Mouse (Mus musculus) adrenal gland, adult 18-20 months (tissue): ENCODE measurements around the gene Tmsb15a. TPM values are rescaled to one million over a fixed set of nuclear protein-coding genes. Genes with fewer than 3 reads are reported as not detected.

ENCODE experiments used
- DNase-seq, 2 experiments: peaks; one replicate each; pipeline ENCODE4 v3.0.0; 2021 to 2022; ENCODE audit warnings: low spot score in 2 of 2
- long read RNA-seq, 2 experiments: library from polyadenylated mRNA; stranded (forward); transcript quantifications; one replicate each; pipeline ENCODE4 v2.0.0; 2021
- microRNA-seq, 2 experiments: library from miRNA; unstranded; fragments of <30 nt; microRNA quantifications; one replicate each; pipeline ENCODE4 v1.2.0; 2021; ENCODE audit warnings: borderline number of aligned reads in 2 of 2
- total RNA-seq, 2 experiments: library from RNA; stranded (reverse); gene quantifications; 1 replicate in 1 of 2; 2 replicates in 1 of 2; pipeline ENCODE4 v1.2.3; 2021

The Tmsb15a gene
- not detected for total RNA-seq
- long read RNA-seq, experiment 1, result 0 reads
- long read RNA-seq, experiment 2, result 0 reads

DNA sequence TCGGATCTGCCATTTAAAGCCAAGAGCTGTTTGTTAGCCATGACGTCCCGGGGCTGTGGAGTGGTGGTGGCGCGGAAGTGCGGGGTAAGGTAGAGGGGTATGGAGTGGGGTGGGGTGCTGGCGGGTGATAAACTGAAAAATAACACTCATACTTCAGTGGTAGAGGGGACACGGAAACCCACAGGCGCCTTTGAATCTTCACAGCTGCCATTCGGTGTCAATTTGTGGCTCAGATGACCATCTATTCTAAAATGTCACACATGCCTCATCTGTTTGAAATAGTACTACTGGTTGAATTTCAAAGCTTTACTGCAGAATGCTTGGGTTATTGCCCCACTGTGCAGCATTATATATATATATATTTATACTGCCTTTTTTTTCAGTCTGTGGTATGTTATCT lies at the start of gene Tmsb15a:
Tmsb15a (minus strand) TSS at position 101 of the 400 bp plus-strand sequence.
- DNase-seq, result no peak

DNA sequence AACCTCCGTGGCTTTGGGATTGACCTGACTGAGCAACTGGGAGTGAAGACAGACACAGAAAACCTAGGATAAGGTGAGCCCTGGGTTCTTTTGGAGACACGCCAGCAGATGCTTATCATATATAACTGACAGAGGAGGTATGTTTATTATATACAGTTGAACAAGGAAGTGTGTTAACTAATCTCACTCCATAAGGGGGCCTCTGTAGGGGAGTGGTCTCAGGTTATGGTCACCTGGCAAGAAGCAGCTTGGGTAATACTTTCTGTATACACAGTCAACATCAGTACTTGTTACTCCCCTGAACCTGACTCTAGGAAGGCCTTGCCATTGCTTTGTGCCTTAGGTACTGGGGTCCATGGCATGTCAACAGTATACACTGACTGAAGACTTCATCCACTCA lies 43.5 kb upstream of the Tmsb15a start:
- no peak for DNase-seq

GRCm38 (mm10) chrX:135768043-135768548 lies 43.0 kb upstream of the Tmsb15a start:
- DNase-seq, result no peak

DNA sequence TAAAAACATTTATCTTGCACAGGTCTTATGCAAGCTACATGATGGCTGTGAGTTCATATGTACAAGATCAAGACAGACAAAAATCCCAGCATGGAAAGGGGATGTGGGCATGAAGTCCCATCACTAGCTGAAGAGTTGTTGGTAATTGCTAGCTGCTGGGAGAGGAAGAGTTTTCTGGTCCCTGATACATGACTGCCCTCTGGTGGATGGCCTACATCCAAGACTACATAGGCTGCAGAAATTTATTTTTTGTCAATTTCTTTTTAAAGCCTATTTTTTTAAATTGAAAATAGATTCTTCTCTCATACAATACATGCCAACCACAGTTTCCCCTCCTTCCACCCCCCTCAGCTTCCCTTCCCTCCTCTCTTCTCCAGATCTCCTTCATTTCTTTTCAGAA lies 36.6 kb upstream of the Tmsb15a start:
- peak in 1 of 2 experiments; percentile 19 for DNase-seq

- DNase-seq, result peak; percentile 57 to 65
Observed at GRCm38 (mm10) chrX:135752832-135753231, 27.8 kb upstream of the Tmsb15a start.

- peak in 1 of 2 experiments; percentile 12 for DNase-seq
Observed at GRCm38 (mm10) chrX:135745376-135745775, 20.3 kb upstream of the Tmsb15a start.

GRCm38 (mm10) chrX:135743056-135743355 lies 17.9 kb upstream of the Tmsb15a start:
- no peak for DNase-seq

- peak; percentile 78 to 79 for DNase-seq
Observed at GRCm38 (mm10) chrX:135742304-135743055, 17.4 kb upstream of the Tmsb15a start, which contains the start of the genes Armcx5 and Gprasp1. Gene Armcx5, plus strand, starts transcription at chrX:135742733. Gene Gprasp1, plus strand, starts transcription at chrX:135742733.

DNA sequence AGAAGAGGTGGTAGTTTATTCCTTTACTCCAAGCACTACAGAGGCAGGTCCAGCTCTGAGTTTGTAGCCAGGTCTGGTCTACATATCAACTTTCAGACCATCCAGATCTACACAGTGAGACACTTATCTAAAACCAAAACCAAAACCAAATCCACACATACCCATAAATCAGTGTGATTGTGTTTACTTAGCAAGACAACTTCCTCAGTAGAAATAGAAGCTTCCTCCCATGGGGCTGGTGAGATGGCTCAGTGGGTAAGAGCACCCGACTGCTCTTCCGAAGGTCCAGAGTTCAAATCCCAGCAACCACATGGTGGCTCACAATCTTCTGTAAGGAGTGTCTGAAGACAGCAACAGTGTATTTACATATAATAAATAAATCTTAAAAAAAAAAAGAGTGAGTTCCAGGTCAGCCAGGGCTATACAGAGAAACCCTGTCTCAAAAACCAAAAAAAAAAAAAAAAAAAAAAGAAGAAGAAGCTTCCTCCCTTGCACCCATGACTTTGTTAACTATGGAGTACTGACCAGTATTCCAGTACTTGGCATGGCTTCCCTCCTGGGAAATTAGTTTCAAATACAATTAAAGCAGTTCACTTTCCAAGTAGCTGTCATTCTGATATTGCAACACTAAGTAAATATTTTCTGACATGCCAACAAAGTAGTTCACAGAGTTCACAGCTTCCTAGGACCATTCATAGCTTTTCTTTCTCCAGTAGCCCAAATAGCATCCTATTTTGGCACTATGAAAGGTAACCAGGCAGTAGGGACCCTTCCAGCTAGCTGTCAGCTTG lies 13.9 kb upstream of the Tmsb15a start:
- DNase-seq, result no peak

DNA sequence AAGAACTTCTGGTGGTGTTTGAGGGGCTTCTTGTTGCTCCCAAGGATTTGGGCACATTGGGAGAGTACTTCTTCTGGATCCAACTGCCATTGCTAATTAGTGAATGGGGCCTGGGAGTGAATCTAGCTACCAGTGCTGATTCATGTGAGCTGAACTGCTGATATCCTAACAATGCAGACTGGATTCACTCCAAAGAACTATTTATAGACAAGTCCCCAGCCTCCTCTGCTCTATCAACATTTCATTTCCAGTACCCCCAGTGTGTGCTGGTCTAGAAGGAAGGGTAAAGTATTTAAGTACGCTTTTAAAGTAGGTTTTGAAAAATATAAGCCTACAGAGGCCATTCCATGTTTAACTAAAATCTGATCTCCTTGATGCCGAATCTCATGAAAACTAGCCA lies 12.2 kb downstream of the Tmsb15a start:
- no peak for DNase-seq

- no peak for DNase-seq
Observed at GRCm38 (mm10) chrX:135704349-135704748, 20.7 kb downstream of the Tmsb15a start.

DNA sequence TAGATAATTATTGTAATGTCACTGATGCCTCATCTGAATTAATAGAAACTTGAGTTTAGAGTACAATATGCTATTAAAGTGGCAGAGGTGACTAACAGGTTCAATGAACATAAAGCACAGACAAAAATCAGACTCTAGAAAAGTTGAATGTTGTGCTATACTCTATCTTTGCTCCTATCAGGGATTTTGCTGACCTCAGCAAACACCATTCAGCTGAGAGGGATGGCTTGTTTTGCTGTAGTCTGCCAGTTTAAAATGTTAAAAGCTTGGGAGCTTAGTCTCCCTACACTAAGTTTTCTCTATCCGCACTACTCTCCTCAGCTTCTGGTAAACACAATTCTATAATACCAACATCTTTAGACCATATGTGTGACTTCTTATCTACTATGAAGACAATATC lies 21.9 kb downstream of the Tmsb15a start:
- DNase-seq, result no peak

GRCm38 (mm10) chrX:135693633-135694032 lies 31.4 kb downstream of the Tmsb15a start, which contains the start of gene Tcp11x2:
Gene Tcp11x2, minus strand, starts transcription at chrX:135693790.
- DNase-seq, result no peak

DNA sequence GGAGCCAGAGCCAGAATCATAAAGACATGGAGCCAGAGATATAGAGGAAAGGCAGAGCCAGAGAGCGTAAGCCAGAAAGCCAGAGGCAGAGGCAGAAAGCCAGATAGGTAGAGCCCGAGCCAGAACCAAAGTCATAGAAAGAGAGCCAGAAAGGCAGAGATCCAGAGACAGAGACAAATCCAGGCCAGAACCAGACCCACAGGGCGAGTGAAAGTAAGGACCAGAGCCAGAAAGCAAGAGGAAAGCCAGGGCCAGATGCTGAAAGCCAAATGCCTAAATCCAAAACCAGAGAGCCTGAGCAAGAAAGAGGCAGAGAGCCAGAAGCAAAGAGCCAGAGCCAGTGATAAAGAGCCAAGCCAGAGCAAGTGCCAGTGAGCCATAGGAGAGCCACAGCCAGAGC lies 37.3 kb downstream of the Tmsb15a start:
- DNase-seq, result no peak

DNA sequence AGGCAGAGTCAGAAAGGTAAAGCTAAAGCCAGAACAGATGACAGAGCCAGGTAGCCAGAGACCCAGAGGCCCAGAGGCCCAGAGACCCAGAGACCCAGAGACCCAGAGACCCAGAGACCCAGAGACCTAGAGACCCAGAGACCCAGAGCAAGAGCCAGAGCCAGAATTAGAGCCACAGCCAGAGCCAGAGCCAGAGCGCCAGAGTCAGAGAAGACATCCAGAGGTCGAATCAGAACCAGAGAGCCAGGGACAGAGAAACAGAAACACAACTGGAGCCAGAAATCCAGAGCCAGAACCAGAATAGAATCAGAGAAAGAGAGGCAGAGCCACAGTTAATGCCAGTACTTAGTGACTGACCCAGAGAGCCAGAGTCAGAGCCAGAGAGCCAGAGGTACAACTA lies 43.2 kb downstream of the Tmsb15a start:
- DNase-seq, result no peak

Small RNAs within 50 kb of the gene (microRNA-seq; reads per million reads assigned to microRNA genes)
- gene Mir7646, result 0 reads per million in 2 experiments

Other genes with a start within 250 kb of the Tmsb15a start
- gene AV320801, start 230.7 kb downstream of the Tmsb15a start, total RNA-seq, result not detected
- gene Nxf7, start 126.5 kb downstream of the Tmsb15a start, total RNA-seq, result not detected
- not detected for gene Prame, start 97.6 kb downstream of the Tmsb15a start, total RNA-seq
- gene Tcp11x2, start 31.5 kb downstream of the Tmsb15a start, total RNA-seq, result not detected
- gene Armcx5, start 17.5 kb upstream of the Tmsb15a start, total RNA-seq, result 10 to 100 TPM in 1 of 2 experiments, 1 to 10 TPM in 1; 7.1 to 20.0 TPM
- 100 to 1,000 TPM in 1 of 2 experiments, 10 to 100 TPM in 1; 83.7 to 124 TPM for gene Gprasp1, start 17.5 kb upstream of the Tmsb15a start, total RNA-seq
- 10 to 100 TPM; 13.9 to 14.9 TPM for gene Bhlhb9, start 72.3 kb upstream of the Tmsb15a start, total RNA-seq
- gene Gprasp2, start 113.8 kb upstream of the Tmsb15a start, total RNA-seq, result 10 to 100 TPM; 37.6 to 41.5 TPM